Mouse (Mus musculus) liver, adult 2 months (tissue): Measurements from ENCODE around the gene Caly. TPM values are rescaled to one million over a fixed set of nuclear protein-coding genes. Genes with fewer than 3 reads are reported as not detected.

ENCODE experiments used
- DNase-seq: peaks from one replicate; pipeline ENCODE4 v3.0.0-alpha.2; 2011; ENCODE audit warnings: low read depth, low spot score; ENCODE audit errors: extremely low read depth
- H3K27ac ChIP-seq: fragments of 200-500 bp; replicated peaks from 2 replicates; pipeline ENCODE4 v1.5.1; 2012; ENCODE audit warnings: low read depth, mild to moderate bottlenecking, control low read depth, inconsistent platforms, low read length; ENCODE audit not compliant: insufficient read depth
- H3K27me3 ChIP-seq: fragments of 200-500 bp; 2 replicates; pipeline ENCODE4 v1.6.1; 2012; ENCODE audit warnings: mild to moderate bottlenecking, moderate library complexity, low read length, inconsistent platforms; ENCODE audit not compliant: control insufficient read depth, insufficient read depth
- H3K36me3 ChIP-seq: fragments of 200-500 bp; 2 replicates; pipeline ENCODE4 v1.6.1; 2012; ENCODE audit warnings: low read length, inconsistent platforms; ENCODE audit not compliant: control insufficient read depth, insufficient read depth
- H3K4me1 ChIP-seq: fragments of 200-500 bp; 2 replicates; pipeline ENCODE4 v1.6.1; 2011; ENCODE audit warnings: low read length; ENCODE audit not compliant: control insufficient read depth, insufficient read depth
- H3K4me3 ChIP-seq: fragments of 200-500 bp; 2 replicates; pipeline ENCODE4 v1.5.1; 2011; ENCODE audit warnings: low read depth, mild to moderate bottlenecking, control low read depth, low read length, moderate library complexity; ENCODE audit not compliant: insufficient read depth
- H3K79me2 ChIP-seq: fragments of 200-500 bp; 2 replicates; pipeline ENCODE4 v1.6.1; 2012; ENCODE audit warnings: inconsistent platforms, mild to moderate bottlenecking, low read length, moderate library complexity; ENCODE audit not compliant: control insufficient read depth, insufficient read depth
- H3K9ac ChIP-seq: fragments of 200-500 bp; 2 replicates; pipeline ENCODE4 v1.6.1; 2012; ENCODE audit warnings: low read depth, mild to moderate bottlenecking, control low read depth, inconsistent platforms, low read length
- CTCF ChIP-seq: fragments of 200-500 bp; IDR thresholded peaks from 2 replicates; pipeline ENCODE4 v1.5.1; 2011; ENCODE audit warnings: low read depth, low read length, control low read depth
- POLR2A ChIP-seq: fragments of 200-500 bp; IDR thresholded peaks from 2 replicates; pipeline ENCODE4 v1.6.1; 2011; ENCODE audit warnings: low read length, control low read depth; ENCODE audit not compliant: insufficient read depth; ENCODE audit errors: extremely low read depth
- WGBS: fragments of 180-500 bp; shearing (Covaris S2); methylation state at CpG from one replicate; pipeline ENCODE4 v1.1.7; 2018; 5-methylcytosine and 5-hydroxymethylcytosine counted together
- polyA plus RNA-seq: library from polyadenylated mRNA; depleted of rRNA; stranded (reverse); fragments of >200 nt; gene quantifications from 2 replicates; pipeline ENCODE4 v1.2.3, GENCODE M21; 2012
- total RNA-seq: library from RNA; depleted of rRNA; stranded (reverse); fragments of >200 nt; gene quantifications from 2 replicates; pipeline ENCODE4 v1.2.3, GENCODE M21; 2014

The Caly gene
- total and polyA plus RNA-seq, 2 experiments = 0.07 TPM; not detected in 1

GRCm38 (mm10) chr7:140122765-140123164 is 40.4 kb upstream of the Caly start:
- Histone ChIP-seq H3K36me3 (peaks cover 7% of the 10 kb centered on the region; the same call in 1 of the 2 replicates), H3K27ac (no peak overlapping the region), H3K4me3 (no peak overlapping the region), H3K27me3 (no peaks in the 10 kb centered on the region), H3K79me2 (no peaks in the 10 kb centered on the region; the same call in 1 of the 2 replicates), H3K4me1 (peaks cover 8% of the 10 kb centered on the region), H3K9ac (no peak overlapping the region)
- 60% methylated on average over 4 of the region's 4 CpGs for WGBS
- TF ChIP-seq CTCF = no peak
- no peak for TF ChIP-seq POLR2A
- DNase-seq = no peak

DNA sequence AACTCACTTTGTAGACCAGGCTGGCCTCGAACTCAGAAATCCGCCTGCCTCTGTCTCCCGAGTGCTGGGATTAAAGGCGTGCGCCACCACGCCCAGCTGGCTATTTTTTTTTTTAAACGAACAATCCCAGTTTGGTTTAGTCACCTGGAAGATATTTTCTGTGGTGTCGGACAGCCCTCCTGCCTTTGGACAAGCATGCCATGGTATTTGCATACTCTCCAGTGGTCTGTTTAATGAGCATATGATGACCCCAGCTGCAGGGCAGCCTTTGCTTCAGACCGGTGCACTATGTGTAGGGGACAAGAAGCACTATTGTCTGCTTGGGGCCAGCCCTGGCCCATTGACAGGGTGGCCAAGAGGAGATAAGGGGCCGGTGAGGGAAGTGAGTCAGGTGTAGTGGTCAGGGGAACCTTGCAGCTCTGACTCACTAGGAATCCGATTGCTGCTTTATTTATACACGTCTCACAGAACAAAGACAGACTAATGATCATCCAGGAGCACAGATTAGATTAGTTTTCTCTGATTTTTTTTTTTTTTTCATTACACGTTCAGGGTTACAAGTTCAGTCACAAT is 39.1 kb upstream of the Caly start:
- Histone ChIP-seq H3K27me3 (no peaks in the 10 kb centered on the region), H3K4me1 (peaks cover 12% of the 10 kb centered on the region), H3K27ac (no peak overlapping the region), H3K36me3 (peaks cover 5% of the 10 kb centered on the region; the same call in 1 of the 2 replicates), H3K4me3 (no peak overlapping the region), H3K79me2 (no peaks in the 10 kb centered on the region; the same call in 1 of the 2 replicates), H3K9ac (no peak overlapping the region)
- TF ChIP-seq CTCF (no peak), POLR2A (no peak)
- DNase-seq = no peak
- 87% methylated on average over 13 of the region's 13 CpGs for WGBS

GRCm38 (mm10) chr7:140120484-140120883 is 38.1 kb upstream of the Caly start:
- Histone ChIP-seq H3K36me3 (peaks cover 5% of the 10 kb centered on the region; the same call in 1 of the 2 replicates), H3K27me3 (no peaks in the 10 kb centered on the region), H3K79me2 (no peaks in the 10 kb centered on the region; the same call in 1 of the 2 replicates), H3K4me1 (peaks cover 7% of the 10 kb centered on the region), H3K9ac (no peak overlapping the region), H3K27ac (no peak overlapping the region), H3K4me3 (no peak overlapping the region)
- DNase-seq = no peak
- TF ChIP-seq CTCF (no peak), POLR2A (no peak)
- 94% methylated on average over 2 of the region's 2 CpGs for WGBS

GRCm38 (mm10) chr7:140116329-140117054 is 34.1 kb upstream of the Caly start, which contains the start of gene Echs1:
Echs1 (minus strand) TSS chr7:140116476.
- 3% methylated on average over 28 of the region's 28 CpGs for WGBS
- Histone ChIP-seq H3K4me1 (peaks cover 9% of the 10 kb centered on the region), H3K36me3 (peaks cover 17% of the 10 kb centered on the region; the same call in 1 of the 2 replicates), H3K27me3 (no peaks in the 10 kb centered on the region), H3K9ac (peak within 1 kb of the TSS; percentile 94), H3K79me2 (no peaks in the 10 kb centered on the region; the same call in 1 of the 2 replicates), H3K27ac (peak within 1 kb of the TSS; percentile 98), H3K4me3 (peak within 1 kb of the TSS; percentile 86)
- TF ChIP-seq CTCF (no peak), POLR2A (peak; percentile 92)
- peak; percentile 93 for DNase-seq

- H3K27me3 ChIP-seq = no peaks in the 10 kb centered on the region
- no peaks in the 10 kb centered on the region; the same call in 1 of the 2 replicates for H3K79me2 ChIP-seq
- WGBS = under 1% methylated on average over 23 of the region's 23 CpGs
- TF ChIP-seq POLR2A (peak; percentile 46; the same call in 1 of the 2 replicates), CTCF (no peak)
- H3K36me3 ChIP-seq = peaks cover 23% of the 10 kb centered on the region; the same call in 1 of the 2 replicates
- H3K4me3 ChIP-seq = peak within 1 kb of the TSS; percentile 86
- peak within 1 kb of the TSS; percentile 98 for H3K27ac ChIP-seq
- H3K4me1 ChIP-seq = peaks cover 9% of the 10 kb centered on the region
- H3K9ac ChIP-seq = peak within 1 kb of the TSS; percentile 94
- DNase-seq = peak; percentile 100
Measured at GRCm38 (mm10) chr7:140115583-140116328, 33.4 kb upstream of the Caly start, which contains the start of gene Paox. Paox (plus strand) TSS chr7:140115799.
